Mouse (Mus musculus) lung, adult 2 months (tissue): ENCODE results near the gene Olfr535. TPM values are rescaled to one million over a fixed set of nuclear protein-coding genes. Genes with fewer than 3 reads are reported as not detected.
"Not testable (repeated sequence)": the region's sequence is repeated elsewhere in the genome, so short reads cannot be mapped to it uniquely, and the experiment has no call there.

Experiments
- DNase-seq: peaks from one replicate; pipeline ENCODE4 v3.0.0; 2022
- H3K4me1 ChIP-seq: fragments of 200-500 bp; 2 replicates; pipeline ENCODE4 v1.6.1; 2011; ENCODE audit warnings: low read length; ENCODE audit not compliant: control insufficient read depth, insufficient read depth
- H3K4me3 ChIP-seq: fragments of 200-500 bp; replicated peaks from 2 replicates; pipeline ENCODE3; 2011; ENCODE audit warnings: low read depth, mild to moderate bottlenecking, control low read depth, low read length; ENCODE audit errors: extremely low read depth
- CTCF ChIP-seq: fragments of 200-500 bp; IDR thresholded peaks from 2 replicates; pipeline ENCODE4 v1.5.1; 2011; ENCODE audit warnings: mild to moderate bottlenecking, low read length, control low read depth; ENCODE audit not compliant: insufficient read depth
- POLR2A ChIP-seq: fragments of 200-500 bp; IDR thresholded peaks from 2 replicates; pipeline ENCODE4 v1.6.1; 2011; ENCODE audit warnings: low read depth, mild to moderate bottlenecking, control low read depth, low read length, borderline replicate concordance; ENCODE audit errors: extremely low read depth
- WGBS: fragments of 180-500 bp; shearing (Covaris S2); methylation state at CpG from one replicate; pipeline ENCODE4 v1.1.7; 2018; 5-methylcytosine and 5-hydroxymethylcytosine counted together
- polyA plus RNA-seq: library from polyadenylated mRNA; depleted of rRNA; stranded (reverse); fragments of >200 nt; gene quantifications from 2 replicates; pipeline ENCODE4 v1.2.3, GENCODE M21; 2012; rRNA removed

The Olfr535 gene
- not detected in 2 replicates for polyA plus RNA-seq

DNA sequence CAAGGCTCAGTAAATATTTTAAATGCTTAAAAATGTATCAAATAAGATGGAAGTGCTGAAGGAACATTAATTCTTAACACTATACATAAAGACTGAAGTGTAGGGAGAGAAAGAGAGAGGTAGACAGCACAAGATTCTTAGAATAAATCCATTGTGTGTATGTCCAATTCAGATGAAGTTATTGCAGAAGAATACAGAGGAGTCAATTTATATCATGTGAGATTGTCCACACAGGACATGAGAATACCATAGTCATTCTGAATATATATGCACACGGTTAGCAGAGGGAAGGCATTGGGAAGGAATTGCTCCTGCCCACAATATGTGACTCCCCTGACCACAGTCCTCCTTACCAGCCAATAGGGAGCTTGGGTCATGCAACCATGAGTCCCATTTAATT is at the start of gene Olfr535:
Olfr535 (plus strand) TSS at position 301 of the 400 bp plus-strand sequence.
- DNase-seq = no peak
- no peaks in the 10 kb centered on the region for H3K4me1 ChIP-seq
- no peak within 1 kb of the TSS for H3K4me3 ChIP-seq
- 69% methylated on average over 1 of the region's 1 CpGs for WGBS
- TF ChIP-seq CTCF (no peak), POLR2A (no peak)

GRCm38 (mm10) chr7:140443141-140443540 is 40.9 kb upstream of the Olfr535 start:
- TF ChIP-seq POLR2A (no peak), CTCF (no peak)
- Histone ChIP-seq H3K4me1 (no peaks in the 10 kb centered on the region), H3K4me3 (no peak overlapping the region)
- no peak for DNase-seq
- WGBS = 71% methylated on average over 1 of the region's 1 CpGs

DNA sequence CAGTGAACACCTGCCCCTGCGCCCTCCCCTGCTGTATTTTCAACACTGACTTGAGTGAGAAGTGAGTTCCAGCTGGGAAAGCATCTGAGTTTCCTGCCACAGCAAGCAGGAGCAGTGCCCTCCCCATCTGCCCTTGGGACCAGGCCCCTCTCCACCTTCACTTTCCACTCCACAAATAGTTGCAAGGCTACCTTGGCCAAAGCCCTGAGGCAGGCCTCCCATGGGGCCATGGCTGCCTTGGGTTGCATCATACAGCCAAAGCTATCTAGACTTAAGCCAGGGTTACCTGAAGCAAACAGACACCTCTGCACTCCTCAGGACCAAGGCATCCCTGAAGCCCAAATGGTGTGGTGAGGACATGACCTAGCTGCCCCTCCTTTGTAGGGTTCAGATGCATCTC is 20.9 kb upstream of the Olfr535 start, which contains the start of gene Olfr533:
Olfr533 (plus strand) TSS at position 301 of the 400 bp plus-strand sequence.
- not testable (repeated sequence) for H3K4me1 ChIP-seq, DNase-seq, H3K4me3 ChIP-seq
- 57% methylated on average over 1 of the region's 1 CpGs for WGBS

DNA sequence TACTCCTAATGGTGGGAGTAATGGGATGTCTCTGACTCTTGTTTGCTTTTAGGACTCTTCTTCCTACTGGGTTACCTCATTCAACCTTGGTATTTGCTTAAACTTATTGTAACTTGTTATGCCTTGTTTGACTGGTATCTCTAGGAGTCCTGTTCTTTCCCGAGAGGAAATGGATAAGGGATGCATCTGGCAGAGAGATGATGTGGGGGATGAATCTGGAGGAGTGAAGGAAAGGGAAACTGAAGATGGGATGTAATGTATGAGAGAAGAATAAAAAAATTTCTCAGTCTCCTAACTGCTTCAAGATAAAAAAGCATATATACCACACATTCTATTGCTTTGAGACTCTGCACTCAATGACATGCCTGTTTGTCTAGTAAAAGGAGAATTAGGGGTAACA is 6.1 kb upstream of the Olfr535 start:
- no peaks in the 10 kb centered on the region for H3K4me1 ChIP-seq
- TF ChIP-seq POLR2A (no peak), CTCF (no peak)
- 70% methylated on average over 1 of the region's 1 CpGs for WGBS
- no peak overlapping the region for H3K4me3 ChIP-seq
- DNase-seq = no peak

DNA sequence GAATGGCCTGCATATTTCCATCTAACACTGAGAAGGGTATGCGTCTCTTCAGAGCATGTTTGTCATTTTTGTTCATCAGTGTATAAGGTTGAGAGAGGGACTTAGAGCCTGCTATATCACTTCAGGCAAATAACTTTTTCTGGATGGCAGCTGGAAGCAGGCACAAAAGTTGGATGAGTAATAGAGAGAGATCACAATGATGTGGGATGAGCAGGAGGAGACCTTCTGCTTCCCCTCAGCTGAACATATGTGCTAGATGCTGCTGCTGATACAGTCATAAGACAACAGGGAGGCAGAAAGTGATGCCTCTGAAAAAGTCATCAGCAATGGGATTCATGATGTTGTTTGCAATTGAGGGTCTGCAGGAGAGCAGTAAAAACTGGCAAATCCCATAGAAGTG is 5.3 kb upstream of the Olfr535 start:
- no peak overlapping the region for H3K4me3 ChIP-seq
- 93% methylated on average over 1 of the region's 1 CpGs for WGBS
- H3K4me1 ChIP-seq = no peaks in the 10 kb centered on the region
- TF ChIP-seq POLR2A (no peak), CTCF (no peak)
- DNase-seq = no peak

GRCm38 (mm10) chr7:140488981-140489380 is 5.0 kb downstream of the Olfr535 start:
- 76% methylated on average over 1 of the region's 1 CpGs for WGBS
- Histone ChIP-seq H3K4me1 (no peaks in the 10 kb centered on the region), H3K4me3 (no peak overlapping the region)
- no peak for DNase-seq
- TF ChIP-seq CTCF (no peak), POLR2A (no peak)

DNA sequence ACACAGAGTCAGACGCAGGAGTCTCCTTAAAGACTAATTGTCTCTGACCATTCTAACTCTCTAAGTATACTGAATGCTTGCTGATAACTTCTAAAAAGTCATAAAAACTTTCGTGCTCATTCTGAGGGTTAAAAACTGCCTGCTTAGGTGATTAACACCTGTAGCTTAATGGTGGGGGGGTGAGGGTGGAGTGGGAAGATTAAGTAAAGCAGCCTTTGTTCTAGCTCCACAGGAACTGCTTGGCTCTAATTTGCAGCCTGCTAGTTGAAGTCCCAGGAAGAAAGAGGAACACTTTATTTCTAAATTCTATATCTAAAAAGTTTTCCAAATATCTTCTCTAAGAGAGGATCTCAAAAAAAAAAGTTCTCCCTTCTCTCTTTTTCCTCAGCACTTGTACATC is 10.2 kb downstream of the Olfr535 start:
- TF ChIP-seq CTCF = no peak
- no peak for TF ChIP-seq POLR2A
- WGBS = 30% methylated on average over 2 of the region's 2 CpGs
- Histone ChIP-seq H3K4me1 (no peaks in the 10 kb centered on the region), H3K4me3 (no peak overlapping the region)
- no peak for DNase-seq

- DNase-seq = no peak
- H3K4me3 ChIP-seq = no peak overlapping the region
- no peak for TF ChIP-seq POLR2A
- TF ChIP-seq CTCF = no peak
- H3K4me1 ChIP-seq = no peaks in the 10 kb centered on the region
Measured at GRCm38 (mm10) chr7:140494702-140495101, 10.7 kb downstream of the Olfr535 start.

DNA sequence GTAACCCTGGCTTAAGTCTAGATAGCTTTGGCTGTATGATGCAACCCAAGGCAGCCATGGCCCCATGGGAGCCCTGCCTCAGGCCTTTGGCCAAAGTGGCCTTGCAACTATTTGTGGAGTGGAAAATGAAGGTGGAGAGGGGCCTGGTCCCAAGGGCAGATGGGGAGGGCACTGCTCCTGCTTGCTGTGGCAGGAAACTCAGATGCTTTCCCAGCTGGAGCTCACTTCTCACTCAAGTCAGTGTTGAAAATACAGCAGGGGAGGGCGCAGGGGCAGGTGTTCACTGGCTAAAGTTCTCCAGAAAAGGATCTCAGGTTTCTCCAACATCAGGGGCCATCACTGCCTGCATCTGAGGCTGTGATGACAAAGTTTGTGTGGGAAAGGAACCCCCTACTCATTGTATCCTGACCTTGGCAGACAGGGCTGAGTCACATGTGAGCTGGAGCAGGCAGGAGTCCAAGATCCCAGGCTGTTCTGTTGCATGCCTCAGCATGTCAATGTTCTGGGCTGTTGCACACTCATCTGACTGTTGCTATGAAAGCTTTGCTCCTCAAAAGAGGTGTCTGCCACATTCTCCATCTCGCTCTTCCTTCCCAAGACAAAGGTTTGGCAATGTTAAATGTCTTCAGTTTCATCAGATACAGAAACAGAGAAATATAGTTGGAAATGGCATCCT is 23.5 kb downstream of the Olfr535 start, which contains the start of gene Olfr536:
Olfr536 (minus strand) TSS at position 51 of the 676 bp plus-strand sequence.
- 52% methylated on average over 2 of the region's 2 CpGs for WGBS
- not testable (repeated sequence) for H3K4me1 ChIP-seq, DNase-seq, H3K4me3 ChIP-seq

DNA sequence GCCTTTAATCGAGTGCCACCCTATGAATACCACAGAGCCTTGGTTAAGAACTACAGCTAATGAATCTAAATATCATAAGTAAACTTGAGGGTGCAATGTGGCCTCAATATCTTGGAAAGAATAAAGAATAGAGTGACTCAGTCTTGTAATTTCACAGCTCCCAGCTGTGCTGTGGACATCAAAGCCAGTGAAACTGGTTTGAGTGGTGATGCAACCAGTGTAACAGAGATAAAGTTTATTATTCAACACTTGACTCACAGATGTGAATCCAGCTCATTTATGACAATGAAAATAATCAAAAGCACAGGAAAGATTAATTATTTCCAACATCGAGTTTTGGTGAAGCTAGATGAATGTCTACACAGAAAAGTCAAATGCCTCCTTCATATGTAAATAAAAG is 55.7 kb downstream of the Olfr535 start:
- TF ChIP-seq CTCF (no peak), POLR2A (no peak)
- 54% methylated on average over 2 of the region's 2 CpGs for WGBS
- no peaks in the 10 kb centered on the region for H3K4me1 ChIP-seq
- no peak for DNase-seq
- H3K4me3 ChIP-seq = no peak overlapping the region

Other genes with a start within 250 kb of the Olfr535 start
- 0.58 and 0.78 TPM in 2 replicates for gene 5830411N06Rik, start 236.9 kb upstream of the Olfr535 start, polyA plus RNA-seq
- not detected in 2 replicates for gene Olfr525, start 163.4 kb upstream of the Olfr535 start, polyA plus RNA-seq
- gene Olfr527, start 150.2 kb upstream of the Olfr535 start, polyA plus RNA-seq = not detected in 2 replicates
- gene Olfr60, start 122.5 kb upstream of the Olfr535 start, polyA plus RNA-seq = 0.32 TPM in 1 of 2 replicates, not detected in the other
- not detected in 2 replicates for gene Olfr530, start 107.9 kb upstream of the Olfr535 start, polyA plus RNA-seq
- not detected in 2 replicates for gene Olfr531, start 81.3 kb upstream of the Olfr535 start, polyA plus RNA-seq
- not detected in 2 replicates for gene Olfr532, start 62.6 kb upstream of the Olfr535 start, polyA plus RNA-seq
- not detected in 2 replicates for gene Olfr533, start 20.8 kb upstream of the Olfr535 start, polyA plus RNA-seq
- not detected in 2 replicates for gene Olfr536, start 23.2 kb downstream of the Olfr535 start, polyA plus RNA-seq
- not detected in 2 replicates for gene Olfr538, start 83.7 kb downstream of the Olfr535 start, polyA plus RNA-seq
- gene Olfr46, start 117.1 kb downstream of the Olfr535 start, polyA plus RNA-seq = not detected in 2 replicates
- not detected in 2 replicates for gene Olfr61, start 144.8 kb downstream of the Olfr535 start, polyA plus RNA-seq
- gene Olfr53, start 162.2 kb downstream of the Olfr535 start, polyA plus RNA-seq = not detected in 2 replicates
- gene Olfr539, start 175.7 kb downstream of the Olfr535 start, polyA plus RNA-seq = not detected in 2 replicates
- not detected in 2 replicates for gene Olfr45, start 197.7 kb downstream of the Olfr535 start, polyA plus RNA-seq
- not detected in 2 replicates for gene Olfr541, start 213.1 kb downstream of the Olfr535 start, polyA plus RNA-seq